Mouse (Mus musculus) layer of hippocampus, adult 11-12 months (tissue): ENCODE measurements around the gene Dffa.
"Not testable (repeated sequence)": the region's sequence is repeated elsewhere in the genome, so short reads cannot be mapped to it uniquely, and the experiment has no call there.

Experiments
- DNase-seq: peaks from one replicate; pipeline ENCODE4 v3.0.0; 2022; ENCODE audit warnings: low spot score

Gene Dffa

DNA sequence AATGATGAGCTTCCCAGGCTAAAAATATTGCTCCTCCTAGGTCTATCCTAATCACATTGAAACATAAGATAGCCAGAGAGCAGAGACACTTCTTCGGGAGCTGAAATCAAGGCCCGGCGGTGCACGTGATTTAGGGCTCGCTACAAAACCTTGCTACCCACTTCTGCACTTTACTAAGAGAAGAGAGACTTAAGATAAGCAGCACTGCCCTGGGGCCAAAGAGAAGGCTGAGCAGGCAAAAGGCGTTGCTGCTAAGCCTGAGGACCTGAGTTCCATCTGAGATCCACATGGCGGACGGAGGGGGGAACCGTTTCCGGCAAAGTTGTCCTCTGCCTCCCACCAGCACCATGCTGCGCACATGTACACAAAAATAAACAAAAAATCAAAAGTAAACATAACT lies 5.4 kb upstream of the Dffa start:
- DNase-seq, result no peak

DNA sequence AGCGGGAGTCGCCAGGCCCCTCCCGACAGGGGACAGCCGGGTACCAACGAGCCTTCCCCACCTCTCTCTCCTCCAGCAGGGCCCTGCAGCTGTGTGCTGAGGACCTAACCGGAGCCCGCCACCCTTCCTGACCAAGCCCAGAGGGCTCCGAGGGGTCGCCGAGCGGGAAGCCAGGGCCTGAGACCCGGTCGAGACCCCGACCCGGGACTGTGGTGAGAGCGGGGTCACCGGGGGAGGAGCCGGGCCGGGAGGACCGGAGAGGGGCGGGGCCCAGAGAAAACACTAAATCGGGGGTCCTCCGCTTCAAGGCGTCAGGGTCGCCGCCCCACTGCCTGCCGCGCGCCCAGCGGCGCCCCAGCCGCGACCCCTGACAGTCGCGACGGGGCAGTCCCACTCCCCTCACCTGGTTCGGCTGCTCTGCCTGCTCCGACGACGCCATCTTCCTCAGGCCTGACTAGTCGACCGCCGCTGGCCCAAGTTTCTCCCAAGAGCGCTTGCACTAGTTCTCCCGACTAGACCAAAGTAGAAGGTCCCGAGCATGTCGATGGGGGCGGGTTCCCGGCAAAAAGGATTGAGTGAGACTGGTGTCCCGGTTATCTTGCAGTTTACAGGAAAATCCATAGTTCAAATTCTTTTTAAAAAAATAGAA lies 4.5 kb upstream of the Dffa start, which contains the start of gene Pex14:
TSS of gene Pex14 (minus strand) at position 508 of the 649 bp plus-strand sequence.
- peak; percentile 90 for DNase-seq

DNA sequence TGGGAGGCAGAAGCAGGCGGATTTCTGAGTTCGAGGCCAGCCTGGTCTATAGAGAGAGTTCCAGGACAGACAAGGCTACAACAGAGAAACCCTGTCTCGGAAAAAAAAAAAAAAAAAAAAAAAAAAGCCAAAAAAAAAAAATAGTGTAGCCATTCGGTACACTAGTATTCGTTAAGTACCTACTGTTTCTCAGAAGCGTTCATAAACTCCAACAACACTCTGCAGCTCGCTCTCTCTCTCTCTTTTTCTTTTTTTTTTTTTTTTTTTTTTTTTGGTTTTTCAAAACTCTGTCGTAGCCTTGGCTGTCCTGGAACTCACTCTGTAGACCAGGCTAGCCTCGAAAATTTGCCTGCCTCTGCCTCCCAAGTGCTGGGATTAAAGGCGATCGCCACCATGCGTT lies 3.5 kb upstream of the Dffa start:
- DNase-seq, result not testable (repeated sequence)

DNA sequence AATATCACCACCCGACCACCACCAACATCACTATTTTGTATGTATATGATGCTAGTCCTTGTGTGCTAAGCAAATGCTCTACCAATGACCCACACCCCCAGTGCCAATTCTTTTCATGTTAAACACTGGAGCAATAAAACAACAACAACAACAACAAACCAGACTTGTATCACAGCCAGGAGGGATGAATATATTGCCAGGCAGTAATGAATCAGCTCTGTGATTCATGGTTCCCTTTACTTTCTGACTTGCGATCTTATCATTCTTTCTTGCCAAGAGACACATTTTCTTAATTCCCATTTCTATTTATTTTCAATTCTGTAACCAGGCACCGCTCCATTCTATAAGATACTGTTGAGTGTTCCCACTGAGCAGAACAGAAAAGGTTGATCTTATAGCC lies 2.5 kb upstream of the Dffa start:
- no peak for DNase-seq

DNA sequence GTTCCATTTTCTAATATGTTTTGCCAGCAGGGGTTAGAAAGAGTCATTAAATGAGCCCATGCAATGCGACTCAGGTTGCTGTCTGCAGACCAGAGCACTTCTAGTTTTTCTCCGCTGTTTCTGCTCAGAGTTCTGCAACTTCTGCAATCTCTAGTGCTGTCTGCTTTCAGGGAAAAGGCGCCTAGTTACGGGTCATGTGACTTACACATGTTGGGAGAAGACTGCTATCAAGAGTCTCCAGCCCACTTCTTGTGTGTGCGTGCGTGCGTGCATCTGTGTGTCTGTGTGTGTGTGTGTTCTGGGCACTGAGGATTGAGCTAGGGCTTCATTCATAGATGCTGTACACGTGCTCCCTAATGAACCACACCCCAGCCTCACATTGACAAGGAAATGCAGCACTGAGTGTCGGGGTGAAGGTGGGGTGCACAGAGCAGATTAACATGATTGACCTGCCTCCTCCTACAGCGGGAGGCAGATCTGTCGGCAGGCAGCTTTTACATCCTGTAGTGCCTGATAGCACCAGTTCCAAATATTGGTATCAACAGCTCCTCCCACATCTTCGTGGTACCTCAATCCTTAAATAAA lies 16.1 kb downstream of the Dffa start:
- not testable (repeated sequence) for DNase-seq

DNA sequence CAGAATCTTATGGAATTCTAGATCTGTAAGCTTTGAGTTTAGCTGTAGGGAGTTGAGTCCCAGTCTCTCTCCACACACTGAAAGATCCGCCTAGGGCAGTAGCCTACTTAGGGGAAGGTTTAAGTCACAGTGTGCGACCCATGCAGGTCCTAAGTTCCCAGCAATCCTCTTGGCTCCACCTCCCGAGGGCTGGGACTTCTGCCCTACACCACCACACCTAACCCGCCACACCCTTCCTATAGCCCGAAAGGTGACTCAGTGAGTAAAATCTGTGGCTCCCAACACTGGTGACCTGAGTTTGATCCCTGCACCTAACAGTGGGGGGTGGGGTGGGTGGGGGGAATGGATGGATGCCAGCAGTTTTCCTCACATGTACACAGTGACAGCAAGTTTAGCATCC lies 19.5 kb downstream of the Dffa start:
- no peak for DNase-seq

DNA sequence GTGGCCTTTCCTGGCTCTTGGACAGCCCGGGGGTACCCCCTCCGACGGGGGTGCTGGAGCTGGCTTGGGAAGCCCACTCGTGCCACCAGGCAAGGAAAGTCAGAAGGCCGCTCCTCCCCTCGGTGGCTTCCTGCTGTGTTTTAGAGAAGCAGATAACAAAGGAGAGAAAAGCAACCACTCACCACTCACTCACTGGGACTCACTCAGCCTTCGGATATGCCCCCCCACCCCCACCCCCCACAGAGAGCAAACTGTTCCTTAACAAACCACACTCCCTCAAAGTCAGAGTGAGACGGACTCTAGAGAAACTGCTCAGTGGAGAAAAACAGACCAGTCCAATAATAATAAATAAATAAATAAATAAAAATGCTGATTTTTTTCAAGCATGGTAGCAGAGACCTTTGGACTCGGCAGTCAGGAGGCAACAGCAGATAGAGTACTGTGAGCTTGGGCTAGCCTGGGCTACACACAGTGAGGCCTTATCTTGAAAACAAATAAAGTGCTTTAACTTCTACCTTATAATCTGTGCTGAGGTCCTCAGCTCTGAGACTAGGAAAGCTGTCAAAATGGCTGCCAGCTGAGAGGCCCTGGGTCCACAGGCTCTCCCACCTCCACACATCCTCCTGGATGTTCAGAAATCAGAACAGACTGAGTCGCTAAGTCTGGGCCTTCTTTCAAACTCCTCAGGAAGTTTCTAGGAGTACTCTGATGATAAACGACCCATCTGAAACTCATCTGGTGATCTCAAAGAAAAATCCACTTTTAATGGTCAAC lies 21.6 kb downstream of the Dffa start:
- no peak for DNase-seq

DNA sequence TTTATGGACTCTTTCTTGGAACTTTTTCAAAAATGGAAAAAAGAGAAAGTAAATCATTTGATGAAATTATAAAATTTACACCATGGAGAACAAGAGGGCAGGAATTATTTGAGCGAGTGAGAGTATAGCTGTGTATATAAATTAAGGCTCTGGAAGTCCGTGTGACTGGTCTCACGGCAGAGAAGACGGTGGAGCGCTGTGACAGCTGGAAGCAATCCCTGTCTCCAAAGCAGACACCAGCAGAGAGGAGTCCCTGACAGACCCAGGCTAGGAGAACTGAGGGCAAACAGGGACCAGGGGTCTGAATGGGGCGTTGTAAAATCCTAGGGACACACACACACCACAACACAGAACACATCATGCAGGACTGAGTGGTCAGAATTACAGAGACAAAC lies 22.2 kb downstream of the Dffa start:
- DNase-seq, result no peak

DNA sequence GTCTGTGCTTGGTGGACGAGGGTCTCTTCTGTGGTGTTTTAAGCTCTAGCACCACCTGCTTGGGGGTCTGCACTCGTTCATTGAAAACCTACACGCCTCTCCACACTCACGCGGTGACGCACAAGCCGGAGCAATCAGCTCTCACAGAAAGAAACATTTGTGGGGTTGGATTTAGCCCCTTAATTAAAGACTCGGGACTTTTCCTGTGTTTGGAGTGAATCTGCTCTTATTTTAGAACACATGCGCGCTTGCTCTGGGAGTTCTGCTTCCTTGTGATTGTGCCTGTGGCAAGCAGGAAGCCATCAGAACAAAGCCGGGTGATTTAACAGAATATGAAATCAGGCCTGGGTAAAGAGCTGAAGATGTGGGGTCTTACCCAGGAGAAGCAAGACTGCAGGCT lies 22.7 kb downstream of the Dffa start, which contains the start of gene Cort:
TSS of gene Cort (minus strand) at position 101 of the 400 bp plus-strand sequence.
- no peak for DNase-seq

DNA sequence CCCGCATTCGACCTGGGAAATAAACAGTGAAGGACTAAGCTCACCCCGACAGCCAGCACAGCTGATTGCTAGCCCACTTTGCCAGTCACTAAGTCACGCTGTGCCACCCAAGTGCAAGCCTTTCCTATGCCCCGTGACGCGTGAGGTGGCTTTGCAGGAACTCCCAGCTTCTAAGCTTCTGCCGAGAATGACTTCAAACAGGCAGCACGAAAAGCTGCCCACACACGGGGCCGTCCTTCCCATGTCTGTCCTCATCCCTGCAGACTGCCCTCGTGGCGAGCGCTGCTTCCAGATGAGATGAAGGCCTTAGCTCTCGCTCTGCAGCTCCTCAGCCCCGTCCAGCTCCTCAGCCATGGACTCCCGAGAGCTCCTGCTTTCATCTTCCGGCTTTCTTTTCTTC lies 24.5 kb downstream of the Dffa start:
- DNase-seq, result no peak

DNA sequence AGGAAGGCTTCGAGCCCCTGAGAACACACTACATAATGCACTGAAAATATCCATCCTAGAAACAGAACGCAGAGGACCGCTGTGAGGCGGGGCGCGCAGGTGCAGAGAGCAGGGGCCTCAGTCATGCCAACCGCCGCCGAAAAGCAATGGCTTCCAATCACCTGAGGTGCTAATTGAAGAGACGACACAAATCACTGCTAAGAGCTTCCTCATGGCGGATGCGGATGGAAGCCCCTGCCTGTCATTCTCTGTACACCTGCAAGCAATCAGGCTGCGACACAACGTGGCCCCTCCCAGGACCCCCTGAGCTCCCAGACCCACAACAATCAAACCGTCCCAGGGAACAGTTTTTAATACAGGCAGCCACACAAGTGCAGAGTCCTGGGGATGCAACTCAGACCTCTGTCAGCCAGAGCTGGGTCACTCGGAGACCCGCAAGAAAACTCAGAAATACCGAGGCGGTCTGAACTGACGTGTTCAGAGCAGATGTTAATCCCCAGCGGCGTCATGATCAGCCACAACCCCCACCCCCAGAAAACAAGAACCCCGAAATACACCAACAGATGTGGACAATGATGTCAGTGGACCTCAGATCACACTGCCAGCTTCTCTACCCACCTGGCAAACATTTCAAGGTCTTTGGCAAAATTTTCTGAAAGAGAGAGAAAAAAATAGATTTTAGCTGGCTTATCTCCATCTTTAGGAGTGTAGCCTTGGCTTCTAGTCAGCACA lies 27.2 kb downstream of the Dffa start:
- DNase-seq, result no peak

DNA sequence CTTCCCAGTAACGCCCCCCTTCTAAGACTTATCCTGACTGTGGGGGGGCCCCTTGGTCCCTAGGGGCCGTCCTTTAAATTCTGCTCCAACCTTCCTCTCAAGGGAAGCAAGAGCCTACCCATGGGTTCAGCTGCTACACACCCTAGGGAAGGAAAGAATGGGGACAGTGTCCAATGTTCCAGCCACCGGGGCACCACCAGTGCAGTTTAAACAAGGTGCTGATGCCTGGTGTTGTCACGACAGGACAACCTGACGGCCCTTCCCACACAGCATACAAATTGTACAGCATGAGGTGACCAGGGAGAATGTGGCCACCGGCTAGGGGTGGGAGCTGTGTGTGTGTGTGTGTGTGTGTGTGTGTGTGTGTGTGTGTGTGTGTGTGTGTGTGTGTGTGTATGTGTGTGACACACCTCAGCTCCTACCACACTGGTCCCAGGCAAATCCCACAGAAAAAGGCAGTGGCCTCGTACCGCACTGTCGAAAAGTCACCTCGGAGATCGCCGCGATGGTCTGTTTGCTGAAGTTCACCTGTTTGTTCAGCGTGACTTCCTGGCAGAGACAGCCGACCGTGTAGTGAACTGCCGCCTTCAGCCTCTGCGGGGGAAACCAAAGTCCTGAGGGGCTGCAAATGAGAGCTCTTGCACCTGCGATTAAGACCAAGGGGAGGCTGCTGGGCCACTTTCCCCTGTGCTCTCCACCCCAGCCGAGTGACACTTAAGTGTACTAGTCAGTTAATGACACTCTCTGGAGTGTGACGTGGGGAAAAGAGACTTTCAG lies 28.0 kb downstream of the Dffa start:
- DNase-seq, result no peak

DNA sequence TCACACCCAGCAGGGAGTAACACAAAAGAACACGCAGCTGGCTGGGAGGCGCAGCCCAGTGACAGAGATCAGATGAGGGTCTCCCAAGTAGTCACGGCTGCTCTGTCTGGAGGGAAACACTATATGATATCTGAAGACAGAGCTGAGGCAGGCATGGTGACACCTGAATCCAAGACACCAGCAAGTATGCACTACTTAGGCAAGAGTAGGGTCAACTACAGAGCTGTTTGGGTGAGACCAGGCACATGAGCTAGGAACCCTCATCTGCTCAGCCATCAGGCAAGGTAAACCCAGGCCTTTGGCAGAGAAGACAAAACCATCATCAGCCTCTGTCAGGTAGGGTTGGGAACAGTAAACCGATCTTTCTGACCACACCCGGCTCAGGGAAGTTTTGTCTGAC lies 29.4 kb downstream of the Dffa start:
- no peak for DNase-seq

DNA sequence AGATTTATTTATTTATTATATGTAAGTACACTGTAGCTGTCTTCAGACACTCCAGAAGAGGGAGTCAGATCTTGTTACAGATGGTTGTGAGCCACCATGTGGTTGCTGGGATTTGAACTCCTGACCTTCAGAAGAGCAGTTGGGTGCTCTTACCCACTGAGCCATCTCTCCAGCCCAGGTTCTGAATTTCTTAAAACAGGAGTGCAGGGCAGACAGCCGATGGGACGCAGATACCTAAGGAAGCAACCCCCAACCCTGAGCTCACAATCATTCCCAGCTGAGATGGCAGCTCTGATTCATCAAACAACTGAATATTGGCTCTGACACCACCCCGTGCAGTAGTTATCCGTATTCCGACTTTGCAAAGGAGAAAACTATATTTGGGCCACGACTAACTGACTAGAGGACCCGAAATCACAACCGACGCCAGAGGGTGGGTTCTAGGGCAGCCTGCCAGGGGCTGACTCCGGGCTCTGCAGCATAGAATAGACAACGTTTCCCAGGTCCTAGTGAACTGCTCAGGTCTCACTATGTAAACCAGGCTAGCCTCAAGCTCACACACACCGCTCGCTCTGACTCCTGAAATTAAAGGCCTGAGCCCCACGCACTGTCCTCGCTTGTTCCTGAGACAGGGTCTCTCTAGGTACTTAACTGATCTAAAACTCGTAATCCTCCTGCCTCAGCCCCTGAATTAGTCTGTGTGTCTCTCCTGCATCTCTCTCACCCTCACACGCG lies 32.3 kb downstream of the Dffa start:
- no peak for DNase-seq

DNA sequence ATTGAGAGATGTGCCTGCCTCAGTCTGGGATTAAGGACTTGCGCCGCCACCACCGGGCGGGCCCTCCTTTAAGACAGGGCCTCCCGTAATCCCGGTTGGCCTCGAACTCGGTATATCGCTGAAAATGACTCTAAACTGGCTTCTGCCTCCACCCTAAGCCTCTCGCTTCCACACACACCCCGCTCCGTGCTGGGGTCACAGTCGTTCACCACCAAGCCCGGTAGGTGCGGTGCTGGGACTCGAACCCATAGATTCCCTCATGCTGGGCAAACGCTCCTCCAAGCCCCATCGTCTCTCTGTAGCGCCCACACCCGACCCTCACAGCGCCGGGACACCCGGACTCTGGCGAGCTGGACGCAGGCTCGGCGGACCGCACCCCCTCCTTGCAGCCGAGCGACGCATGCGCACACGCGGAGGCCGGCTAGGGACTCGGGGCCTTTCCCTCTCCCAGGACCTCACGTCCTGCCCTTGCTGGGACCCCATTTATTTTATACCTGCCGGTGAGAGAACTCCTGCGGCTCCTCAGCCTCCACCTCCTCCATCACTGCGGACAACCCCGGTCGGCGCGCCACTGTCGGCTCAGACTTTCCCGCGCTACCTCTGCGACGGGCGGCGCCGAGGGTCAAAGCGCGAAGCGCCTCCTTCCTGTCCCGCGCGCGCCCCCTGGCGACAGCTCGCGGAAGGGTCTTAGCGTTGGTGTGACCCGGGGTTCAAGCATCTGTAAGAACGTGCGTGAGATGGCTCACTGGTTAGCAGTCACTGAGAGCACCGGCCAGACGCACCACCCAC lies 33.2 kb downstream of the Dffa start, which contains the start of gene Cenps:
TSS of gene Cenps (minus strand) at position 648 of the 789 bp plus-strand sequence.
- DNase-seq, result peak; percentile 89

DNA sequence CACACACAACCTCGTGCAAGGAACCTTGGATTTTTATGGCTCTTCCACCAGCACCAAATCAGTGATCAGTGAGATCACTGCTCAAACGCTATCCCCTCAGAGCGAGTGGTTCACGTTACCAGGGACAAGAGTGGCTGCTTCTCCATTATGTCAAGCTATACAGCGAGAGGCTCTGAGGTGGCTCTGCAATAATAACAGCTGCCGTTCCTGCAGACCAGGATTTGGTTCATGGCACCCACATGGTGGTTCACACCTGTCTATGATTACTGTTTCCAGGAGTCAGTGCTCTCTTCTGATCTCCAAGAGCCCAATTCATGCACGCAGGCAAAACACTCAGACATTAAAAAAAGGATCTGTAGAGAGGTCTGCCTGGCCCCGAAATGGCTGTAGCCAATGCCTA lies 34.6 kb downstream of the Dffa start:
- DNase-seq, result no peak

DNA sequence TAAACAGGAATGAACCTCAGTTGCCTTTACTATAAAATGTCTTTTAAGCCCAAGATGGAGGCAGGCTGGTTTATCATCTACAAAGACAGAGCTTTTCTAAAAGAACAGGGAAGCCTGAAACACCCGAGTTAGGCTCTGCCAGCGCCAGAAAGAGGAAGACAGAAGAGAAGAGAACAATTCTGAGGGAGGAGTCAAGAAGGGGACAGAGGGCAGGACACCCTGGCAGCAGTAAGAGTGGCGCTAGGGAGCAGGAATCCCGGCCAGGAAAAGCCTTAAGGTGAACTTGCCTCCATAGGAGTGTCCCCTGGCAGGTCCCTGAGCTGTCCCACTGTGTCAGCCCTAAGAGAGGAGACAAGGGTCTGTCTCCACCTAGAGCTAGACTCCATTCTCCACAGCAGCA lies 39.6 kb downstream of the Dffa start:
- DNase-seq, result no peak

DNA sequence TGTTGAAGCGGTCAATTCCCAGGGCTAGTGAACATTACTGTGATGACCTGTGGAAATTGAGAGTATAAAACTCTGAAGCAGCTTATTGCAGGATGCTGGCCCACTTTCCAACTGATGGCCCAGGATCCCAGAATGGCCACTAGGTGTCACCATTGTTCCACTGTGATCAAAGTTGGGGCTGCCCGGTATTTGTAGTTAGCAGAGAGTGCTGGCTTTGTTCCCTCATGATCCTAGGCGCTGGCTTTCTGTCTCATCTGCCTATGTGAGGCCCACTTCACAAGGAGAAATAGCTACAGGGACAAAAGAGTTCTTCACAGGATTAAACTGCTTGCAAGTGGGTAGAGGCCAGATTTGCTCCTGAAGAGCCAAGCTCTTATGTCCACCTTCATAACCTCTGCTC lies 40.5 kb downstream of the Dffa start:
- peak; percentile 89 for DNase-seq

DNA sequence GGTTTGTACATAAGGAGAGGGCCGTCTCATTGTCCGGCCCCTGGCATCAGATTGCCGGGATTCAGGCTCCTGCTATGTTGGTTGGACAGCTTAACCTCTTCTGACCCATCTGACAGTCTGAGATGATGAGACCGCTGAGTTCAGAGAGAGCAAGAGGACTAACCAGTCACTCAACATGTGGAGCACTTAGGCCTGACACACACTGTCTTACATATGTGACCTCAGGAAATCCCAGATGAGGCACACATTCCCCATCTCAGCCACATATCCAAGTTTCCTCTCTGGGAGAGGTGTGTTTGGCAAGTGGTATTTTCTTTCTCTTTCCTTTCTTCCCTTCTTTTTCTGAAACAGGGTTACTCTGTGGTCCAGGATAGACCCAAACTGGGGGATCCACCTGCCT lies 41.2 kb downstream of the Dffa start:
- DNase-seq, result no peak

DNA sequence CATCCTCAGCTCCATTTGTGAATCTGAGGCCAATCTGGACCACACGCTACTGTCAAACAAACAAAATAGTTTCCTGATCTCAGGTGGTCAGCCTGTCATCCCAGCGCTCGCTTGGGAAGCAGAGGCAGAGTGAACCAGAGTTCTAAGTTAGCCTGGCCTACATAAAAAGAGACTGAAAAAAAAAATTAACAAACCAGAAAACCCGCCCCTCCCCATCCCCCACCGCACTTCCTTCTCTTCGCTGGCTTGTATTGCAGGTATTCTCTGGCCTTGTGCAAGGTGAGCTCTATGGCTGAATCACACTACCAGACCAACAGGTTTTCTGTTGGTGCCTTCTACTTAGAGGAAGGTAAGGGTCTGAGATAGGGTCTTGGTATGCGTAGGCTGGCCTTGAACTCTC lies 43.6 kb downstream of the Dffa start:
- DNase-seq, result no peak
